Mouse (Mus musculus) c-Kit-positive CD71-positive TER-119-positive erythroid progenitor cells, embryonic 14.5 days (primary cell): ENCODE results near the gene Ltf.

ENCODE experiments used
- DNase-seq: peaks from one replicate; pipeline ENCODE4 v3.0.0-alpha.2; 2013; ENCODE audit warnings: low spot score

The Ltf gene

DNA sequence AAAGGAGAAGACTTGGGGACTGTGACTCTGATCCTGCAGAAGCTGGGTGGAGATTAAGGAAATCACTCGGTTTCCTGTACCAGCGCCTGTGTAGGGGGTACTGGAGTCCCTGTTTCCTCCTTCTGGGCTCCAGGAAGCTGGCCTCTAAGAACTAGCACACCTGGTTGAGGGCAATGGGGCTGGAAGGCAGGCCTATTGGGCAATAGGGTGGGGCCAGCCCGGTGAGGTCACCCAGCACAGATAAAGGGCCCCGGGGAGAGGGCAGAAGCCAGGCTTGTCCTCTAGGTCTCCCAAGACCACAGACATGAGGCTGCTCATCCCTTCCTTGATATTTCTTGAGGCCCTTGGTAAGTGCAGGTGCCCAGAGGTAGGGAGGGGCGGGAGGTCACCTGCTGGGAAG is at the start of gene Ltf:
Gene Ltf (plus strand): TSS at position 250 of the 400 bp plus-strand sequence.
- no peak for DNase-seq

DNA sequence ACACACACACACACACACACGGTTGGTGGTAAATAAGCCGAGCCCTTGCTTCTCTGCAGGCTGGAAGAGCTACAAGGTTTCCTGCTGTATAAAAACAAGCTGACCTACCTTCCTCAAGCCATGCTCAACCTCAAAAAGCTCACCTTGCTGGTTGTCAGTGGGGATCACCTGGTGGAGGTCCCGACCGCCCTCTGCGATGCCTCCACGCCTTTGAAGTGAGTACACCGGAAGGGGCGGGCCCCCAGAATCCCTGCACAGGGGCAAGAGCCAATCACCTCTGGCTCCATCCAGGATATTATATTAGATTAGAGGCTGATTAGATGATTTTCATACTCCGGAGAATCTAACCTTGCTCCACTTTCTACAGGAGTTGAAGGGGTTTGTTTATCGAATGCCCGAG is 39.7 kb upstream of the Ltf start:
- DNase-seq = no peak

DNA sequence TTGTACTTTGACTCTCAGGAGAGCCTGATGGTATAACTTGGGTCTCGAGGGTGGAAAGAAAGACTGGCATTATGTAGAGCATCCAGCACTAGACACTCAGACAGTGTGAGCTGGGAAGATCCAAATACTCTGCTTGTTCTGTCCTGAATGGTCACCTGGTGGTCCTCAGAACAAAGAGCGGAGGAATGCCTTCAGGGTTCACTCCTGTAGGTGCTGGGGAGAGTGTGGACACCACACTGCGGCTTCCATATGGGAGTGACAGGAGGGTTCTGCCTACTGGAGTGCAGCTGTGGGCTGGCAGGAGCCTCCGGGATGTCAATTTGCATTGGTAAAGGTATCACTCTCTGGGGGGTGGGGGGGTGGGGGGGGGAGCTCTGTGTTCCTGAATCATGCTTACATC is 36.7 kb upstream of the Ltf start:
- no peak for DNase-seq

DNA sequence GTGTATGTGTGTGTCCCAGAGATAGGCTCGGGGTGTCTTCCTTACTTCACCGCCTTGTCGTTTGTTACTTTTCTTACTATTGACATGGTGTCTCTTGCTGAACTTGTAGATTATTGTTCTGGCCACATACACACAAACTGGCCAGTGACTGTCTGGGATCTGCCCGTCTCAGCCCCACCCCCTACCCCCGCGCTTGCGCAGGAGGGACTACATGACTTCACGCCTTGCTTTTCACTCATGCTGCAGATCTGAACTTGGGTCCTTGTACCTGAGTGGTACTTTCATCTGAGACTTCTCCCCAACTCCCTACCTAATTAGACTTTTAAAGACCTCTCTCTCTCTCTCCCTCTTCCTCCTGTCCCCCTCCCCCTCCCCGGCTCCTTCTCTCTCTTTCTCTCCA is 35.0 kb upstream of the Ltf start:
- DNase-seq = no peak

DNA sequence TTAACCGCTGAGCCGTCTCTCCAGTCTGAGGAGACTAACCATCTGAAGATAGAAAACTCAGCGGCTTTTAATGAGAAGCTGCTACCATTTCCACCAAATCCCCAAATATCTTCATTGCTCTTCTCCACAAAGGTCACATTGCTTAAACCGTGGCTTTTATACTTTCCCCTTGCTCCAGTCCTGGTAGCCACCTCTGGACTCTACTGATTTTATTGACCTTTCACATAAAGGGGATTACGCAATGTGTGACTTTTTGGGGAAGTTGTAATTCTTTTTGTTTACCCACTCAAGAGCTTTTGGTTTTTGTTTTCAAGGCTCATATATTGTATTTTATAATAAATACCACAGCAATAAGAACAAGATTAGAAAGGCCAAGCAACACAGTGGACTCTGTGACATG is 33.5 kb upstream of the Ltf start:
- DNase-seq = no peak

DNA sequence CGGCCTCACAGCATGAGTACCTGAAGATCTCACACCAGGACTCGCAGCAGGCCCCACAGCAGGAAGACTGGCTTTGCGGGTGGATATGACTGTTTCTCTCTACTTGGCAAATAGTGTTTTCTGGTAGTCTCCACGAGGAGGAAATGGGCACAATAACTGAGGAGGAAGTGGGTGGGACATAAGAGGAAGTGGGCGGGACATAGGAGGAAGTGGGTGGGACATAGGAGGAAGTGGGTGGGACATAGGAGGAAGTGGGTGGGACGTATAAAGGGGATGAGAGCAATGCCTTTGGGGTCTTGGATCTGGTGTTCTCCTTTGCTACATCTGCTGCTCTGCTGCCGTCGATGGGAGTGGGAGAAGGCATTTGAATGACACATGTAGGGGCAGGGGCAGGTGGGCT is 33.1 kb upstream of the Ltf start:
- DNase-seq = no peak

DNA sequence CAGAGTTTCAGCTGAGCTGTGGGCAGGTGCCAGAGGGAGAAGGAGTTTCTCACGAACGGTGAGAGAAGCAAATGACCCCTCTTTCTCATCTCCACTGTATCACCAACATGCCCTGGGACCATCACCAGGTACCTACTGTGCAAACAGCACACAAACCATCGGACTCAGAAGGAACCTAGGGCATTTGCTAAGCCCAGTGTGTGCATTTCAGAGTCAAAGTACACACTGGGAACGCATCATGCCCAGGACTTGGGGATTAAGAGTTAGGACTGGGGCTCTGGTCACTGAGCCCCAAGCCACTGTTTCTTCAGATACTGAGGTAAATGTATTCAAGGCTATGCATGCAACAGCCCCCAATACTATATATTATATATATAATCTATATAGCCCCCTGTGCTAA is 31.7 kb upstream of the Ltf start:
- no peak for DNase-seq

DNA sequence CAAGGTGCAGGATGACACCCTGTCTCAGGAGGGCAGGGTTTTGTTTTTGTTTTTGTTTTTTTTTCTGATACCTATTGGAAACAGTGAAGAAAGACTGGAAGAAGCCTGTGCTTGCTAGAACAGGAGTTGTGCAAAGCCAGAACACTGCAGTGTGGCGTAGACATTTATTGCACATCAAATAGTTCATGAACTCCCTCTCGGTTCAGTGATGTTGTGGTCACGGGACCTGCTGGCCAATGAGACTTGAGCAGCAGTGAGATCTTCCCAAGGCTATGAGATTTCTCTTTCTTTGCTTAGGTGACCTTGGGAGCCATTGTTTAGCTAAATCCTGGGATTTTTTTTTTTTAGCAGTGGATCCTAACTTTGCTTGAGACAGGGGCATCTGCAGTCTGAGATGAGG is 31.0 kb upstream of the Ltf start:
- no peak for DNase-seq

DNA sequence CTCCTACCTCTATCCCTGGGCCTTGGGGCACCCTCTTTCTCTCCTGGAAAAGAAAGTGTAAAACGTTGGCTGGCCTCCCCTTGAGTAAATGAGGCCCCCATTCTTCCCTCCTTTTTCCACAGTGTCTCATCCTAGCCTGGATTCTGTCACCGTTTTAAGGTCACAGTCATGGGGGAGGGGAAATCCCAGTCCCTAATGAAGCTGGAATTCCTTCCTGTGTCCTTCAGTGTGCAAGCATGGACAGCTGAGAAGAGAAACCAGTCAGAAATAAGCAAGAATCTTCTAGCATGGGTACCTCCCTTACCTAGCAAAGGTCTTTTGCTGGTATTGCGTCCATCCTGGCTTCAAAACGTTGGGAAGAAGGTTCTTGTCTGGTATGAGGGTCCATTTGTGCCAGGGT is 29.9 kb upstream of the Ltf start:
- no peak for DNase-seq

DNA sequence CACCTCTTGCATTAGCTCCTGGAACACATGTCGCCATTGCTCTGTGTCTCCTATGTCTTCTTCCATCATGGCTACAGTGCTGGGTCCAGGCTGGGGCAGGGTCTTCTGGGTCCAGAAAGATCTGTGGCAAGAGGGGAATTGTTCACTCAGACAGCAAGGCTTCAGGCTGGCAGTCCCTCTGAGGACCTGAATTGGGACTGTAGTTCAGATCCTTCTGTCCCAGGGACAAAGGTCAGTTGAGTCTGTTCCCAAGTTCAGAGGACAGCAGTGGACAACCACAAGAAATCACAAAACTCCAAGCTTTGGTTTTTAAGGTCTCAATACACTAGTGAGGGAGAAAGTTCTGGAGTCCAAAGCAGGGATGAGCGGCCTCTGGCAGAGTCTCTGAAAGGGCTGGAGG is 29.5 kb upstream of the Ltf start:
- no peak for DNase-seq

DNA sequence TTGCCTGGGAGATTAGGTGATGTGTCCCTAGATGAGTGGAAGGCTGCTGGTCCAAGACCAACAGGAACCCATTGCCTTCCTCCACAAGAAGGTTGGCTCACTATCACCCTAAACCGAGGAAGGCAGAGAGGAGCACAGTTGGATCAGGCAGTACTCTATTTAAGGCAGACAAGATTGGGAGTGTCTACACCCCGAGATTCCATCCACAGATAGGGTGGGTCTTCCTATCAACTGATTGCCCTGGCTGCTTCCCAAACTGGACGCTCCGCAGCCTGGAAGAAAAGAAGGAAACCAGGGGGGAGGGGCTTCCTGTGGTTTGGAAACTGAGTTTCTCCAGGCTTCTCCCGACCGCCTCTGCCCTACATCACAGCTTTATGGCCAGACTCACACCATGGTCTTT is 28.9 kb upstream of the Ltf start, which contains the start of gene Rtp3:
Gene Rtp3 (minus strand): TSS at position 380 of the 400 bp plus-strand sequence.
- DNase-seq = no peak

DNA sequence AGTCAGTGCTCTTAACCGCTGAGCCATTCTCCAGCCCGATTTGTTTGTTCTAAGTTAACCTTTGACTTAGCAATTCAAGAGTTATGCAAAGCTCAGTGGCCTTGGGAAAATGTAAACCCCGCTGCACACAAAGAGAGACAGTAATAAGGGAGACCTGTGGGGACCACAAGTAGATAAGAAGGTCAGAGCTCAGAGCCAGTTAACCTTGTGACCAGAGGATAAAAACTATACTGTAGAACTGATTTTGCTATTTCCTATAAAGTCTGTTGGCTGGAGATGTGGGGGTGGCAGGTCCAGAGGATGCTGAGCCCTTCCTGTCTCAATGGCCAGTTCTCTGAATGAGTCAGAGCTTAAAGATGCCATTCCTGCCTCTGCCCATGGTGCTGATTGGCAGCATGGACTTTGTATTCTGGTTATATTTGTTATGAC is 25.8 kb upstream of the Ltf start:
- DNase-seq = no peak

DNA sequence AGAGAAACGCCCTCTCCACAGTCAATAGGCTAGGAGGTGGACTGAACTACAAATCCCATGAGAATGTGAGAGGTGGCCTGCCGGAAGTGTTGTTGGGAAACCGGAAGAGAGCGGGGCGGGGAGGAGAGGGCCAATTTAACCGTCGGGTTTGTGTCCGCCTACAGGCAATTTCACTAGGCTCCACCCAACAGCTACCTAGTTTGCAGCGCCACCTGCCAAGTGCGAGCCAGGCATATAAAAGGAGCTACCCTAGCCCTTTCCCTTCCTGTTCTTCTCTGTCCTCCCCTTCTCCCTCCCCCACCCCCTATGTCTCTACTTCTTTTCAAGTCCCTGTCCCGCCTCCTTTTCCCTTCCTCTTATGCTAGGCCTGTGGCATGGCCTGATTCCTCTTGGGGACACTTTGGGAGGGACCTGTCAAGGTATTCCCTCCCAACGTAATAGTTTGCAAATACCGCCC is 24.3 kb upstream of the Ltf start:
- peak; percentile 65 for DNase-seq

DNA sequence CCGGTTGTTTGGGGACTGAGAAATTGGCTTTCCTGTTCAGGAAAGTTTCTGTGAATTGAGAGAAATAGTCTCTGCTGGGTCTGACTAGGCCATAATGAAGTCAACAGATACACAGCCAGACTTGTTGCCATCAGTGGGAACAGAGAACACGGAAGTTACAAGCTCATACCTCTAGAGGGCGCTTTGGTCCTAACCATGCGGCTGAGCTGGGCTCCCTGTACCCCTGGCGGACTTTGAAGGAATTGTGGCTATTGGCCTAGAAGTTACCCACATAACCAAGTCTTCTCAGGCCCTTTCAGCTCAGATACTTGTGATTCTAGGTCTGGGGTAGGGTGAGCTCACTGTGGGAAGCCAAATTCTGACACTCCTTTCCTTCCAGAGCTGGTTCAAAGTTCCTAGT is 21.8 kb upstream of the Ltf start:
- DNase-seq = peak; percentile 77

DNA sequence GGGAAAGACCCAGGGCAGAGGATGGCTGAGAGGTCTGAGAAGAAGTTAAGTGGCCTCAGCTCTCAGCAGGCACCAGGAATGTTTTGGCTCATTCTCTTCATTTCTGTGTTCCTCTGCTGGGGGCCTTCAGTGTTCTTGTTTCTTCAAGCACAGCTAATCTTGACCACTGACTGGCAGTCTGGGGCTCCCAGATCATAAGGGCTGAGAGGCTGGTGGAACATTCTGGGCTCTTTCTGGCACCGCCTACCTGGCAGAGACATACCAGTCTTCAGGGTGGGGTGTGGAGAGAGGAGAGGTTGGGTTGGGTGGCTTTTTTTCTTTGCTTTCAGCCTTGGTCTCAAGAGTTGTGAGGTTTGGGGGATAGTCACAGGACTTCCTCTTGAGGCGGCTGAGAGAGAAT is 20.0 kb upstream of the Ltf start:
- DNase-seq = no peak

DNA sequence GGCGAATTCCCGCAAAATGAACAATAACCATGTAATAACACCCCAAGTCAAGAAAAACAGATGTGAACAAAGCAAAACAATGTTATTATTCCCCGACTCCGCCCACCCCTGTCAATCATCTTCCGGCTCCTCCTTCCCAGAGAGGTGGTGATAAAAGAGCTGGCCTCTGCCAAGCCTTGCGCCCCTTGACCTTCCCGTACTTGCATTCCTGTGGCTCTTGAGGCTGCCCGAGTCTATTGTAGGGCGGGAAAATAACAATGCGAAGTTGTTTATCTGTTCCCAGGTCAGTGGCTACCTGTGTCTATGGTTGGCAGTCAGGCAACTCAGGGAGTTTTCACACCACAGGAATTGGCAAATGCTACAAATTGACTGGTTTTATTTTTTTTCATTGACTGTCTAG is 19.2 kb upstream of the Ltf start:
- no peak for DNase-seq

DNA sequence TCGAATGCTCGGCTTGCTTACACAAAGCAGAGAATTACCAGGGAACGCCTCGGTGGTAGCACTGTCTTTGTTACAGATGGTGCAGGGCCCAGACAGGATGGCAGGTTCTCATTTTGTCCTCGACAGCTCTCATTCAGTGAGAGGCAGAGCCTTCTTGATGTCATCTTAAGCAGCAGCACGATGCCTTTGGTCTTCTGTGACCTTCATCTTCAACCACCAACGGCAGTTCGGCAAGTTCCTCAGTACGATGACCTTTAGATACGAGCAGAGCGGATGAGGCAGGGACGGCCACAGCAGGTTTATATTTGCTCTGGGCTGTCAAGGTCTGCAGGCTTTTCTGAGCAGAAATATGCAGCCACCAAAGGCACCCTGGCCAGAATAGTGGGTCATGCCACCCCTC is 17.4 kb upstream of the Ltf start:
- DNase-seq = no peak

DNA sequence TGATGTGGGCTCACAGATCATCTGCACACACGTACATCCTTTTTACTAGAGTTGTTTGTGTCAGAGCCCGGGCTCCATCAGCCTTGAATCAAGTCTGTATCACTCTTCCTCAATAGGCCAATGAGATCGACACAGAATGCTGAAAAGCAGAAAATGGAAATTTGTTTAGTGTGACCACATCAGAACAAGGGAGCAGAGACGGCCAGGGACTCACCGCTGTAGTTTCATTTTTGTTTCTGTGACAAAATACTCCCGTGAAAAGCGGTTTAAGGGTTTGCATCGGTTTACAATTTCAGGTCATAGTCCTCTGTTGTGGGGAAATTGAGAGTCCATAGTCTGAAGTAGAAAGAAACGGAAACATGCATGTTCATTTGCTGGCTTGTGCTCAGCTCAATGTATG is 15.8 kb upstream of the Ltf start:
- DNase-seq = no peak

DNA sequence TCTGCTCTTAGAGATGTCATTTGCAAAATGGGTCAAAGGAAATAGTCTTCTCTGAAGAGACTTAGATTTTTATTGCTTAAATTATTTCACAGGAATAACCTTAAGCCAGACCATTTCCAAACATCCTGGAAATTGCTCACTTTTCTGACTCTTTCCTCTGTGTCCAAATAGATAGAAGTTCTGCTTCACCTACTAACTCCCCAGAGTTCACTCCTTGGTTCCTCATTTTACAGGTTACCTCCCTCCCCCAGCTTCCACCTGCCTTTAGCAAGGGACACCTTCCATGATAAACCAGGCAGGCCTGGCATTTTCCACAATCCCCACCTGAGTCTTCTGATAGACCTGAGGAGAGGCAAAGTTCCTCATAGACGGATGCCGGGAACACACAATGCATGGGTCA is 12.5 kb upstream of the Ltf start:
- DNase-seq = no peak

DNA sequence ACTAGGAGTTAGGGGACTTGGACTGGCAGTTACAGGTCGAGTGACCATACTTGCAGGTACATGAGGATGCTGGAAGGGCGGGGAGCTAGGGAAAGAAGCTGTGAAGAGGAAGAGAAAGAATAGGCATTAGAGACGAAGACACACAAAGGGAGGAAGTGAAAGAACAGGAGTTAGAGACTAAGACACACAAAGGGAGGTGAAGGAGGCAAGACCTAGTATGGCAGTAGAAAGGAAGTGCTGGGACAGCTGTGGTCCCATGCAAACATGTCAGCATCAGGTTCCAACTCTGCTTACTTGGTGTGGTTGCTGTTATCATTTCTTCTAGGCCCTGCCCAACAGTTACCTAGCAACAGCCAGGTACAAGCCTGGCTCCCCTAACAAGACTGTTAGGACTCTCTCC is 9.3 kb upstream of the Ltf start:
- DNase-seq = no peak

DNA sequence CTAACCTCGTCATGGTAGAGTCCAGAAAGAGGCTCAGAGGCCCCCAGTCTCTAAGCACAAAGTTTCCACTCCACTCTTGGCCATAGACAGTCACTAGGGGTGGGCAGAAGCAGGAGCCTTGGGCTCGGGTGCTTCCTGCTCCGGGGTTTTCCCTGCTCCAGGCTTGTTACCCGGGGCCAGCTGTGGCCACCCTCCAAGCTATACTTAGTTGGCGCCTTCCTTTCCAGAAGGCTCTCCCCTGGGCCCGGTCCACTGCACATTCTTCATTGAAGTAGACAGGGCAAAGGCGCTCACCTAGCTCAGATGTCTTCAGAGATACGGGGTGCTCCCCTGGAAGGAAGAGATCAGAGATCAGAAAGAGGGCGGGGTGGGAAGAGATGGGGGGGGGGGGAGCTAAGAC is 7.5 kb upstream of the Ltf start:
- DNase-seq = no peak

DNA sequence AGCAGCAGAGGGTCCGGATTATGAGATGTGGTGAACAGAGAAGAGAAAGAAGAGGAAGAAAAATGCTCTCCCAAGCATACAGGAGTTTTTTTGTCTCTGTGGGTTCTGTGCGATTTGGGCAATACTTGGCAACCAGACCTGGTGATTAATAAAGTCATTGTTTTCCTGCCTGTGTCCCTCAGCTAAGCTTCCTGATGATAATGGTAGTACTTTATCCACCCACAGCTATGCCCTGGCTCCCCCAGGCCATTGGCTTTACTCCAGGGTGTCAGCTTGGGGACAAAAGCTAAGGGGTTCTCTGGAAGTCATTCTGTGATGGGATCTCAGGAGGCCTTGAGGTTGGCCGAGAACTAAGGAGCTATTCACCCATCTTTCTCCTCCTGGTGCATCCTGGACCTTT is 7.0 kb upstream of the Ltf start:
- DNase-seq = no peak

DNA sequence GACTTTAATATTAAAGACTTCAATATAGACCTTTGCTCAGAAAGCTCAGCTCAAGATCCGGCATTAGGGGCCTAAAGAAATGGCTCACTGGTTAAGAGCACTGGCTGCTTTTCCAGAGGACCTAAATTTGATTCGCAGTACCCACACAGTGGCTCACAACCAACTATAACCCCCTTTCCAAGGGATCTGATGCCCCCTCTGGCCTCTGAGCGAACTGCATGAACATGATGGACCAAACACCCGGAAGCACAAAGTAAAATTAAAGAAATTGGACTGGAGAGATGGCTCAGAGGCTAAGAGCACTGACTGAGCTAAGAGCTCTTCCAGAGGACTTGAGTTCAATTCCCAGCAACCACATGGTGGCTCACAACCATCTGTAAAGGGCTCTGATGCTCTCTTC is 3.4 kb upstream of the Ltf start:
- DNase-seq = no peak

DNA sequence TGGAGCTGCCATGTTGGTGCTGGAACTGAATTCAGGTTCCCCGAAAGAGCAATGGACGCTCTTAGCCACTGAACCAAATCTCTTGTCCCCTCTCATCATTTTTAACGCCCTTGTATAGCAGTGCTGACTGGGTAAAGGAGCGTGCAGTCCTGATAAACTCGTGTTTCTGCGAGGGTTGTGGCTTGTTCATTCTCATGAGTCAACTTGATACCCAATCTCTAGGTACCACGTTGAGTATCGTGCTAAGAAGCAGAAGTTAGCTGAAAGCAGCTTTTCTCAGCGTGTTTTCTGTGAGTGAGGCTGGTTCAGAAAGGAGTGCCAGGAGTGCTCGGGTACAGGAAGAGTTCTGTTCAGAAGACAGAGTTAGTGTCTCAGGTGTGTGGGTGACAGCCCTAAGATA is 7.7 kb downstream of the Ltf start:
- no peak for DNase-seq

DNA sequence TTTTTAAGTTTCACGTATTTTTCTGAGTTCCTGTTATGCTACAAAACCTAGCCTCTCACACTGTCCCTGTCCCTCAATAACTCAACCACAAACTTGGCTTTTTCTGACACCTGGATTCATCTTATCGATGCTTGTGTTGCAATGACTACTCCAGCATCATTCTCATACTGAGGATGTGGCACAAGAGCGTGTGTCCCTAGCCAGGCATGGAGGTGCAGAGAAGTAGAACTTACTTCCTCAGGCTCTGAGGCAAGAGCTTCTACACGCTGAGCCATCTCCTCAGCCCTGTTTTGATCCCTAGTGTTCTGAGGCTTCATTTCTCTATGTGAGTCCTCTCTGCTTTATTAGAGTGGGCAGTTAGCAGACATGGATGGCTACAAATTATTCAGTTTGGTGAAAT is 14.6 kb downstream of the Ltf start:
- no peak for DNase-seq
